Mouse (Mus musculus) CH12.LX (cell line): ENCODE results near the gene Uck2. TPM values are rescaled to one million over a fixed set of nuclear protein-coding genes. Genes with fewer than 3 reads are reported as not detected.

Experiments
- DNase-seq: peaks from one replicate; pipeline ENCODE4 v3.0.0-alpha.2; 2013; ENCODE audit errors: extremely low read depth
- H3K27ac ChIP-seq: 2 replicates; pipeline ENCODE4 v1.5.1; 2012; ENCODE audit warnings: low read depth, mild to moderate bottlenecking, control low read depth, moderate library complexity; ENCODE audit not compliant: insufficient read depth
- H3K27me3 ChIP-seq: replicated peaks from 2 replicates; pipeline ENCODE3; 2012; ENCODE audit warnings: inconsistent platforms
- H3K36me3 ChIP-seq, 2 experiments: replicated peaks in 1 of 2; 2 replicates each; pipeline versions ENCODE3 to v1.6.1; 2012; ENCODE audit warnings: inconsistent platforms in 1 of 2, low read length in 1 of 2, mild to moderate bottlenecking in 1 of 2, mixed read lengths in 1 of 2, moderate library complexity in 1 of 2; ENCODE audit not compliant: control insufficient read depth in 1 of 2, insufficient read depth in 1 of 2
- H3K4me1 ChIP-seq, 2 experiments: 2 replicates each; pipeline ENCODE4 v1.6.1; 2012; ENCODE audit warnings: inconsistent platforms in 1 of 2, moderate library complexity in 1 of 2; ENCODE audit not compliant: insufficient read depth in 2 of 2, control insufficient read depth in 1 of 2
- H3K4me2 ChIP-seq: 2 replicates; pipeline ENCODE4 v1.6.1; 2012; ENCODE audit warnings: low read depth, mild to moderate bottlenecking, control low read depth; ENCODE audit not compliant: poor library complexity, insufficient read depth, severe bottlenecking
- H3K4me3 ChIP-seq, 3 experiments: fragments of 150-350 bp in 1 of 3; sonication (generic) in 1 of 3; replicated peaks in 1 of 3; 2 replicates each; pipeline versions ENCODE3 to v1.5.1; 2011 to 2012; ENCODE audit warnings: low read depth in 2 of 3, low read length in 2 of 3, mild to moderate bottlenecking in 2 of 3, moderate library complexity in 2 of 3, control low read depth in 1 of 3, improper control_type of control experiment in 1 of 3, inconsistent platforms in 1 of 3, mixed read lengths in 1 of 3; ENCODE audit not compliant: poor library complexity in 1 of 3
- H3K79me2 ChIP-seq: replicated peaks from 2 replicates; pipeline ENCODE4 v1.6.1; 2012; ENCODE audit warnings: mild to moderate bottlenecking, moderate library complexity; ENCODE audit not compliant: control insufficient read depth, poor library complexity, insufficient read depth, severe bottlenecking; ENCODE audit errors: extremely low read depth
- H3K9ac ChIP-seq: 2 replicates; pipeline ENCODE4 v1.6.1; 2012; ENCODE audit warnings: low read depth, mild to moderate bottlenecking, control low read depth, moderate library complexity; ENCODE audit not compliant: insufficient read depth
- H3K9me3 ChIP-seq: replicated peaks from 2 replicates; pipeline ENCODE3; 2012; ENCODE audit warnings: low read length, inconsistent platforms, mixed read lengths
- CHD1 ChIP-seq: IDR thresholded peaks from 2 replicates; pipeline ENCODE4 v1.6.1; 2012; ENCODE audit warnings: low read depth, low read length, improper control_type of control experiment, inconsistent platforms
- CHD2 ChIP-seq: IDR thresholded peaks from 2 replicates; pipeline ENCODE4 v1.6.1; 2011; ENCODE audit warnings: low read length, improper control_type of control experiment
- CTCF ChIP-seq, 2 experiments: IDR thresholded peaks in 1 of 2; conservative IDR thresholded peaks in 1 of 2; 2 replicates each; pipeline ENCODE4 v1.5.1; 2011 to 2012; ENCODE audit warnings: low read depth in 2 of 2, low read length in 2 of 2, improper control_type of control experiment in 1 of 2, inconsistent platforms in 1 of 2, mild to moderate bottlenecking in 1 of 2, moderate library complexity in 1 of 2
- HCFC1 ChIP-seq: IDR thresholded peaks from 2 replicates; pipeline ENCODE4 v1.6.1; 2012; ENCODE audit warnings: low read depth, mild to moderate bottlenecking, inconsistent platforms, low read length, improper control_type of control experiment
- JUN ChIP-seq: IDR thresholded peaks from 2 replicates; pipeline ENCODE4 v1.6.1; 2011; ENCODE audit warnings: low read depth, mild to moderate bottlenecking, low read length, improper control_type of control experiment, moderate library complexity; ENCODE audit not compliant: insufficient read depth
- KAT2A ChIP-seq: IDR thresholded peaks from 2 replicates; pipeline ENCODE4 v1.6.1; 2012; ENCODE audit warnings: low read length, improper control_type of control experiment, inconsistent platforms; ENCODE audit not compliant: insufficient replicate concordance
- MAFK ChIP-seq: IDR thresholded peaks from 2 replicates; pipeline ENCODE4 v1.6.1; 2011; ENCODE audit warnings: low read length, improper control_type of control experiment; ENCODE audit not compliant: insufficient replicate concordance
- MAX ChIP-seq: IDR thresholded peaks from 2 replicates; pipeline ENCODE4 v1.6.1; 2011; ENCODE audit warnings: low read length, improper control_type of control experiment
- MAZ ChIP-seq: IDR thresholded peaks from 2 replicates; pipeline ENCODE4 v1.6.1; 2012; ENCODE audit warnings: low read depth, mild to moderate bottlenecking, inconsistent platforms, low read length, improper control_type of control experiment, moderate library complexity
- MEF2A ChIP-seq: IDR thresholded peaks from 2 replicates; pipeline ENCODE4 v1.6.1; 2014; ENCODE audit warnings: low read depth, mild to moderate bottlenecking, inconsistent platforms, low read length, improper control_type of control experiment, borderline replicate concordance
- MXI1 ChIP-seq: IDR thresholded peaks from 2 replicates; pipeline ENCODE4 v1.6.1; 2011; ENCODE audit warnings: mild to moderate bottlenecking, low read depth, low read length, improper control_type of control experiment
- MYC ChIP-seq: IDR thresholded peaks from 2 replicates; pipeline ENCODE4 v1.6.1; 2011; ENCODE audit warnings: low read depth, mild to moderate bottlenecking, improper control_type of control experiment, low read length
- NELFE ChIP-seq: IDR thresholded peaks from 2 replicates; pipeline ENCODE4 v1.6.1; 2011; ENCODE audit warnings: low read depth, low read length, improper control_type of control experiment
- POLR2A ChIP-seq: IDR thresholded peaks from 2 replicates; pipeline ENCODE4 v1.6.1; 2011; ENCODE audit warnings: low read depth, mild to moderate bottlenecking, improper control_type of control experiment, low read length
- RAD21 ChIP-seq: IDR thresholded peaks from 2 replicates; pipeline ENCODE4 v1.6.1; 2011; ENCODE audit warnings: low read depth, mild to moderate bottlenecking, low read length, improper control_type of control experiment, moderate library complexity
- RCOR1 ChIP-seq: conservative IDR thresholded peaks from 2 replicates; pipeline ENCODE4 v1.6.1; 2012; ENCODE audit warnings: low read depth, mild to moderate bottlenecking, inconsistent platforms, low read length, improper control_type of control experiment
- SIN3A ChIP-seq: IDR thresholded peaks from 2 replicates; pipeline ENCODE4 v1.6.1; 2012; ENCODE audit warnings: low read length, improper control_type of control experiment, inconsistent platforms
- SMC3 ChIP-seq: IDR thresholded peaks from 2 replicates; pipeline ENCODE4 v1.6.1; 2011; ENCODE audit warnings: low read depth, low read length, improper control_type of control experiment
- TBP ChIP-seq: conservative IDR thresholded peaks from 2 replicates; pipeline ENCODE4 v1.6.1; 2011; ENCODE audit warnings: low read depth, low read length, improper control_type of control experiment
- UBTF ChIP-seq: IDR thresholded peaks from 2 replicates; pipeline ENCODE4 v1.6.1; 2012; ENCODE audit warnings: low read depth, mild to moderate bottlenecking, inconsistent platforms, low read length, improper control_type of control experiment, moderate library complexity
- USF1 ChIP-seq: IDR thresholded peaks from 2 replicates; pipeline ENCODE4 v1.6.1; 2014; ENCODE audit warnings: low read depth, mild to moderate bottlenecking, inconsistent platforms, low read length, improper control_type of control experiment
- USF2 ChIP-seq: conservative IDR thresholded peaks from 2 replicates; pipeline ENCODE4 v1.6.1; 2011; ENCODE audit warnings: low read depth, low read length, improper control_type of control experiment
- ZC3H11A ChIP-seq: IDR thresholded peaks from 2 replicates; pipeline ENCODE4 v1.6.1; 2012; ENCODE audit warnings: low read depth, mild to moderate bottlenecking, inconsistent platforms, low read length, improper control_type of control experiment
- ZKSCAN1 ChIP-seq: IDR thresholded peaks from 2 replicates; pipeline ENCODE4 v1.6.1; 2012; ENCODE audit warnings: low read depth, inconsistent platforms, low read length, improper control_type of control experiment, borderline replicate concordance
- ZMIZ1 ChIP-seq: IDR thresholded peaks from 2 replicates; pipeline ENCODE4 v1.6.1; 2012; ENCODE audit warnings: low read depth, mild to moderate bottlenecking, inconsistent platforms, low read length, improper control_type of control experiment
- ZNF384 ChIP-seq: IDR thresholded peaks from 2 replicates; pipeline ENCODE4 v1.6.1; 2012; ENCODE audit warnings: low read depth, low read length, improper control_type of control experiment, inconsistent platforms
- dilution Hi-C: fragments of 300-500 bp; cut with MboI; formaldehyde crosslinking; loops from 2 replicates; pipeline ENCODE4 v1.14.3; 2020; ENCODE audit warnings: low sequenced_read_pairs; ENCODE audit not compliant: extremely low pct_unique_long_range_greater_than_20kb, extremely low pct_ligation_motif_present
- in situ Hi-C: fragments of 300-500 bp; cut with MboI; formaldehyde crosslinking; loops from 3 replicates; pipeline ENCODE4 v1.14.3; 2019; ENCODE audit warnings: low sequenced_read_pairs, low pct_ligation_motif_present, low pct_unique_long_range_greater_than_20kb, mixed read lengths
- polyA plus RNA-seq: library from polyadenylated mRNA; unstranded; fragments of >175 nt; gene quantifications from 2 replicates; pipeline ENCODE4 v1.2.1, GENCODE M21; 2012; ENCODE audit warnings: low read depth; ENCODE audit not compliant: insufficient read length
- total RNA-seq, 2 experiments: library from RNA; depleted of rRNA; stranded (reverse); fragments of 300-350 nt in 1 of 2; fragments of >200 nt in 1 of 2; gene quantifications; 2 replicates each; pipeline ENCODE4 v1.2.3; 2012 to 2014

Gene Uck2
- total and polyA plus RNA-seq, 3 experiments = 235 to 392 (median 363) TPM

- Histone ChIP-seq H3K79me2 (peaks cover 89% of the 10 kb centered on the region), H3K4me3 (no peak overlapping the region), H3K4me1 (peaks cover 32 to 59% of the 10 kb centered on the region in 2 experiments), H3K27ac (no peak overlapping the region), H3K27me3 (no peaks in the 10 kb centered on the region), H3K4me2 (no peak overlapping the region), H3K9ac (no peak overlapping the region), H3K9me3 (no peaks in the 10 kb centered on the region), H3K36me3 (peaks cover 22 to 76% of the 10 kb centered on the region in 2 experiments)
- in situ Hi-C loops = no loop called here
- dilution Hi-C loops = no loop called here
- TF ChIP-seq MXI1 (no peak), MEF2A (no peak), POLR2A (no peak), NELFE (no peak)
- DNase-seq = no peak
Observed at GRCm38 (mm10) chr1:167240361-167240760, 44.8 kb downstream of the Uck2 start.

GRCm38 (mm10) chr1:167239916-167240315 is 45.2 kb downstream of the Uck2 start:
- Histone ChIP-seq H3K79me2 (peaks cover 84% of the 10 kb centered on the region), H3K36me3 (peaks cover 27 to 76% of the 10 kb centered on the region in 2 experiments), H3K27me3 (no peaks in the 10 kb centered on the region), H3K4me2 (no peak overlapping the region), H3K4me3 (no peak overlapping the region), H3K27ac (no peak overlapping the region)
- in situ Hi-C loops = no loop called here
- DNase-seq = no peak
- dilution Hi-C loops = no loop called here
- TF ChIP-seq TBP = no peak
- TF ChIP-seq NELFE = no peak
- TF ChIP-seq KAT2A = no peak
- no peak for TF ChIP-seq ZMIZ1
- TF ChIP-seq SIN3A = no peak
- TF ChIP-seq CTCF (conservative IDR thresholded peaks at IDR 0.05 in 1 of 2, IDR thresholded peaks at IDR 0.05 in 1 of 2; ENCODE audit: low read depth in 2 of 2, low read length in 2 of 2) = no peak
- TF ChIP-seq RAD21 = no peak
- no peak for TF ChIP-seq ZC3H11A
- TF ChIP-seq MYC = no peak
- TF ChIP-seq MAX = no peak
- TF ChIP-seq USF2 = no peak
- TF ChIP-seq, all 38 proteins: peak for 0
- H3K4me1 ChIP-seq = peaks cover 32 to 54% of the 10 kb centered on the region in 2 experiments
- no peak overlapping the region for H3K9ac ChIP-seq
- H3K9me3 ChIP-seq = no peaks in the 10 kb centered on the region

- Histone ChIP-seq H3K9ac (no peak overlapping the region), H3K27ac (no peak overlapping the region), H3K4me1 (peaks cover 21 to 34% of the 10 kb centered on the region in 2 experiments), H3K27me3 (no peaks in the 10 kb centered on the region), H3K36me3 (peaks cover 43 to 81% of the 10 kb centered on the region in 2 experiments), H3K4me3 (no peak overlapping the region), H3K79me2 (peaks cover 63% of the 10 kb centered on the region), H3K4me2 (no peak overlapping the region), H3K9me3 (no peaks in the 10 kb centered on the region)
- DNase-seq = no peak
- in situ Hi-C loops = no loop called here
- TF ChIP-seq ZC3H11A = no peak
- no peak for TF ChIP-seq CHD1
- no peak for TF ChIP-seq USF2
- TF ChIP-seq MAZ = no peak
- no peak for TF ChIP-seq ZKSCAN1
- no peak for TF ChIP-seq UBTF
- TF ChIP-seq HCFC1 = no peak
- no peak for TF ChIP-seq CHD2
- no peak for TF ChIP-seq USF1
- TF ChIP-seq RCOR1 = no peak
- no peak for TF ChIP-seq MEF2A
- no peak for TF ChIP-seq MAX
- no peak for TF ChIP-seq MXI1
- no peak for TF ChIP-seq JUN
- TF ChIP-seq SMC3 = no peak
- no peak for TF ChIP-seq MAFK
- TF ChIP-seq ZNF384 = no peak
- TF ChIP-seq, all 38 proteins: peak for 0
- dilution Hi-C loops = no loop called here
Observed at GRCm38 (mm10) chr1:167237798-167238197, 47.3 kb downstream of the Uck2 start.
